Mouse (Mus musculus) lung, postnatal 0 days (tissue): Measurements from ENCODE around the gene Pard3. TPM values are rescaled to one million over a fixed set of nuclear protein-coding genes. Genes with fewer than 3 reads are reported as not detected.
A peak's percentile ranks its signal among the peaks of the same experiment; 100 is the strongest.

Experiments used
- ATAC-seq: fragments of 200-750 bp; cut with Nextera tagmentation; 2 replicates; pipeline ENCODE4 v1.8.0; 2017; ENCODE audit warnings: moderate library complexity
- DNase-seq: peaks from one replicate; pipeline ENCODE4 v3.0.0-alpha.2; 2016; ENCODE audit warnings: low spot score
- H3K27ac ChIP-seq: fragments of 300-500 bp; sonication (generic); 2 replicates; pipeline ENCODE4 v1.5.1; 2014; ENCODE audit warnings: antibody characterized with exemption, mild to moderate bottlenecking, low read length, mixed read lengths
- H3K27me3 ChIP-seq: fragments of 300-500 bp; sonication (generic); replicated peaks from 2 replicates; pipeline ENCODE4 v1.6.1; 2014; ENCODE audit warnings: low read length, mixed read lengths; ENCODE audit not compliant: insufficient read depth
- H3K36me3 ChIP-seq: fragments of 300-500 bp; sonication (generic); 2 replicates; pipeline ENCODE4 v1.6.1; 2014; ENCODE audit warnings: low read length, mixed read lengths; ENCODE audit not compliant: insufficient read depth
- H3K4me1 ChIP-seq: fragments of 300-500 bp; sonication (generic); 2 replicates; pipeline ENCODE4 v1.6.1; 2014; ENCODE audit warnings: antibody characterized with exemption, low read depth, low read length, mixed read lengths; ENCODE audit not compliant: insufficient read depth
- H3K4me2 ChIP-seq: fragments of 300-500 bp; sonication (generic); replicated peaks from 2 replicates; pipeline ENCODE4 v1.6.1; 2014; ENCODE audit warnings: low read depth, mild to moderate bottlenecking, low read length, moderate library complexity, mixed read lengths
- H3K4me3 ChIP-seq: fragments of 300-500 bp; sonication (generic); 2 replicates; pipeline ENCODE4 v1.5.1; 2014; ENCODE audit warnings: low read depth, low read length
- H3K9ac ChIP-seq: fragments of 300-500 bp; sonication (generic); replicated peaks from 2 replicates; pipeline ENCODE4 v1.6.1; 2014; ENCODE audit warnings: low read depth, mild to moderate bottlenecking
- H3K9me3 ChIP-seq: fragments of 300-500 bp; sonication (generic); 2 replicates; pipeline ENCODE4 v1.6.1; 2016; ENCODE audit warnings: low read length, mixed read lengths
- CTCF ChIP-seq: IDR thresholded peaks from 2 replicates; pipeline ENCODE4 v1.5.1; 2016; ENCODE audit warnings: antibody characterized with exemption, mild to moderate bottlenecking
- EP300 ChIP-seq: IDR thresholded peaks from 2 replicates; pipeline ENCODE4 v1.6.1; 2016; ENCODE audit warnings: antibody characterized with exemption, mild to moderate bottlenecking, control low read depth
- WGBS: fragments of 180-500 bp; shearing (Covaris S2); extraction: QIAGEN DNeasy Blood & Tissue Kit; methylation state at CpG from one replicate; pipeline ENCODE4 v1.1.7; 2014; 5-methylcytosine and 5-hydroxymethylcytosine counted together
- polyA plus RNA-seq: library from polyadenylated mRNA; unstranded; fragments of >200 nt; fragmentation: Nextera tagmentation; extraction: Ambion mirVana; gene quantifications from 2 replicates; pipeline ENCODE4 v1.2.1, GENCODE M21; 2015

The Pard3 gene
- polyA plus RNA-seq, 1 experiment from 2014 or later, result 13.2 TPM

- H3K27ac ChIP-seq, result no peak overlapping the region
- DNase-seq (no peak), ATAC-seq (no peak)
- no peaks in the 10 kb centered on the region for H3K4me1 ChIP-seq
- TF ChIP-seq EP300 (no peak), CTCF (no peak)
- no peak overlapping the region for H3K4me3 ChIP-seq
- no peak overlapping the region for H3K4me2 ChIP-seq
- no peak overlapping the region for H3K9ac ChIP-seq
- no peaks in the 10 kb centered on the region for H3K36me3 ChIP-seq
- no peaks in the 10 kb centered on the region for H3K9me3 ChIP-seq
- 85% methylated on average over 5 of the region's 5 CpGs for WGBS
- no peaks in the 10 kb centered on the region for H3K27me3 ChIP-seq
Observed at GRCm38 (mm10) chr8:127292307-127292706, 228.6 kb downstream of the Pard3 start.

- Histone ChIP-seq H3K9ac (no peak overlapping the region), H3K4me3 (no peak overlapping the region), H3K4me1 (no peaks in the 10 kb centered on the region), H3K9me3 (no peaks in the 10 kb centered on the region), H3K36me3 (no peaks in the 10 kb centered on the region), H3K27me3 (no peaks in the 10 kb centered on the region), H3K4me2 (no peak overlapping the region), H3K27ac (no peak overlapping the region)
- TF ChIP-seq CTCF, result no peak
- whole genome bisulfite sequencing, result 74% methylated on average over 6 of the region's 6 CpGs
- ATAC-seq (no peak), DNase-seq (no peak)
Observed at GRCm38 (mm10) chr8:127293025-127293729, 229.5 kb downstream of the Pard3 start.

DNA sequence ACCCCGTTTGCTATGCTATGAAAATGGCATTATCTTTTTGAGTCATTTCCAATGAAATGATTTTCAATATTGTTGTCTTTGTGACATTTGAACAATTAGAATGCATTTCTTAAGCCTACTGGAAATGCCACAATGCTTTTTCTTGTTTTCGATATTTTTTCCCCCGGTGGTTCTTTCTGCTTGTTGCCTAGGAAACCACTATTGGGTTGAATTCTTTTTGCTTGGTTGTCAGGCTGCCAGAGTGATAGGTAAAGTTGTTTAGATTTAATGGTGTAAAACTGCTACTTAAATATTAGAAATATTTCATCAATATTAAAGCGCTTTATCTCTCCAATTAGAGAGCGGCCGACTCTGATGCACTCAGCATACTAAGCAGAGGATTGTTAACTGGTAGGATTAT is 230.4 kb downstream of the Pard3 start:
- Histone ChIP-seq H3K9me3 (no peaks in the 10 kb centered on the region), H3K9ac (no peak overlapping the region), H3K4me2 (no peak overlapping the region), H3K4me3 (no peak overlapping the region), H3K27ac (no peak overlapping the region), H3K4me1 (no peaks in the 10 kb centered on the region), H3K27me3 (no peaks in the 10 kb centered on the region), H3K36me3 (no peaks in the 10 kb centered on the region)
- ATAC-seq (no peak), DNase-seq (no peak)
- TF ChIP-seq CTCF (no peak), EP300 (no peak)
- WGBS, result 86% methylated on average over 6 of the region's 6 CpGs

DNA sequence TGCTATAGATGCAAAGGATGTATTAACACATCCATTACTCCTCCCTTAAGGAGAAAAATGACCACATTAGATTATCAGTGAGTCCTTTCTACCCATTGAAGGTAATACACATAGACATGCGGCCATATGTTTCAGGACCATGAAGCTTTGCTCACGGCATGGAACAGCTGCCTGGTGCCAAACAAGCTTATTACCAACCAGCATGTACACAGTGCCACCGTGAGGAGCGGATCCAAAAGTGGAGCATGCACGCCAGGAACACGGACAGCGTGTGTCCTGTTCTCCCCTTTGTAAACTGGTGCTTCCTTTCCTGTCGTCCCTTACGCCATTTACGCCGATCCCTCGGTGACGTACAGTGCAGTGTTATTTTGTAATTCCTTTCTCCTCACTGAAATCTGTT is 232.2 kb downstream of the Pard3 start:
- H3K4me3 ChIP-seq, result no peak overlapping the region
- H3K27me3 ChIP-seq, result no peaks in the 10 kb centered on the region
- no peak overlapping the region for H3K27ac ChIP-seq
- no peak overlapping the region for H3K9ac ChIP-seq
- WGBS, result 84% methylated on average over 13 of the region's 13 CpGs
- no peak for ATAC-seq
- no peaks in the 10 kb centered on the region for H3K9me3 ChIP-seq
- H3K4me2 ChIP-seq, result no peak overlapping the region
- H3K4me1 ChIP-seq, result no peaks in the 10 kb centered on the region
- H3K36me3 ChIP-seq, result no peaks in the 10 kb centered on the region
- no peak for DNase-seq
- TF ChIP-seq EP300 (no peak), CTCF (no peak)

- WGBS, result 86% methylated on average over 5 of the region's 5 CpGs
- no peak for DNase-seq
- Histone ChIP-seq H3K27ac (no peak overlapping the region), H3K9ac (no peak overlapping the region), H3K36me3 (no peaks in the 10 kb centered on the region), H3K4me3 (no peak overlapping the region), H3K27me3 (no peaks in the 10 kb centered on the region), H3K9me3 (no peaks in the 10 kb centered on the region), H3K4me2 (no peak overlapping the region), H3K4me1 (no peaks in the 10 kb centered on the region)
- no peak for ATAC-seq
- TF ChIP-seq CTCF (no peak), EP300 (no peak)
Observed at GRCm38 (mm10) chr8:127300493-127300892, 236.8 kb downstream of the Pard3 start.

DNA sequence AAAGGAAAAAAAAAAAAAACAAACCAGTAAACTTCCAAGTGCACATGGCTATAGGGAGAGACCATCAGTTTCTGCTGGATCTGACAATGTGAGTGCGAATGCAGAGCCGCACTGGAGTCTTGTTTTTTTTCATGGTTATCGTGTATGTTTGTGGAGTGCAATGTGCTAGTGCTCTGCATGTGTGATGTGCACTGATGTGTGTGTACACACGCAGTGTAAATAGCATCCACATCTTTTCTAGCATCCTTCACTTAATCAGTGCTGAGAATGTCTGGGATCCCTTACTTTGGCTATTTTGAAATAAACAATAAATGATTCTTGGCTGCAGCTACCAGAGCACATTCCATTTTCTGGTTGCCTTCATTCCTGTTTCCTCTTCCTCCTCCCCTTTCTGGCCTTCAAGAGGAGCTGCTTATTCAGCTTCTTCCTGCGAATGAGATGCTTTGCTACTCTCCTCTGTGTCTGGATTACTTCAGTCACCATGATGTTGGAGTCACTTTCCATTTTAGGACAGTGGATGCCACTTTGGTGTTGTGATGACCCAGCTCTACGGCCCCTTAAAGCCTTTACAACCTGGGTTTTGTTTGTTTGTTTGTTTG is 239.3 kb downstream of the Pard3 start:
- H3K9me3 ChIP-seq, result no peaks in the 10 kb centered on the region
- H3K4me3 ChIP-seq, result no peak overlapping the region
- H3K4me2 ChIP-seq, result no peak overlapping the region
- no peaks in the 10 kb centered on the region for H3K36me3 ChIP-seq
- H3K9ac ChIP-seq, result no peak overlapping the region
- TF ChIP-seq CTCF (no peak), EP300 (no peak)
- H3K4me1 ChIP-seq, result no peaks in the 10 kb centered on the region
- DNase-seq, result peak; percentile 31
- no peak for ATAC-seq
- no peaks in the 10 kb centered on the region for H3K27me3 ChIP-seq
- H3K27ac ChIP-seq, result no peak overlapping the region
- WGBS, result 55% methylated on average over 6 of the region's 6 CpGs

GRCm38 (mm10) chr8:127307026-127307425 is 243.3 kb downstream of the Pard3 start:
- Histone ChIP-seq H3K9me3 (no peaks in the 10 kb centered on the region), H3K4me3 (no peak overlapping the region), H3K27me3 (no peaks in the 10 kb centered on the region), H3K9ac (no peak overlapping the region), H3K36me3 (no peaks in the 10 kb centered on the region), H3K27ac (no peak overlapping the region), H3K4me2 (no peak overlapping the region), H3K4me1 (no peaks in the 10 kb centered on the region)
- WGBS, result 87% methylated on average over 5 of the region's 5 CpGs
- TF ChIP-seq CTCF, result no peak
- no peak for DNase-seq
- ATAC-seq, result no peak
